Mouse (Mus musculus): ENCODE data around the gene Moap1.

GRCm38 (mm10) chr12:102729855-102730797 lies 13.3 kb downstream of the Moap1 start:
- TF ChIP-seq KAT2A (conservative IDR thresholded peaks at IDR 0.05; ENCODE audit: low read depth, low read length) (no peak), GATA1 (IDR thresholded peaks at IDR 0.05; ENCODE audit: low read depth, low read length) (no peak), TAL1 (IDR thresholded peaks at IDR 0.05; ENCODE audit: low read length) (no peak), SMC3 (IDR thresholded peaks at IDR 0.05; ENCODE audit: low read depth, low read length) (no peak), CTCF (IDR thresholded peaks at IDR 0.05 in 2 of 3, conservative IDR thresholded peaks at IDR 0.05 in 1 of 3; ENCODE audit: control insufficient read depth in 1 of 3, insufficient read depth in 1 of 3, low read depth in 2 of 3, low read length in 3 of 3, poor library complexity in 1 of 3, severe bottlenecking in 1 of 3) (no peak), MAZ (IDR thresholded peaks at IDR 0.05; ENCODE audit: low read depth, low read length) (peak; percentile 58; the same call in 1 of the 2 replicates), USF1 (IDR thresholded peaks at IDR 0.05; ENCODE audit: low read depth, low read length) (no peak), TCF12 (IDR thresholded peaks at IDR 0.05; ENCODE audit: low read depth, low read length) (no peak), ZMIZ1 (IDR thresholded peaks at IDR 0.05; ENCODE audit: low read depth, low read length) (no peak)
